Mouse (Mus musculus) heart, postnatal 0 days (tissue): ENCODE measurements at regions not wholly inside any gene's neighbourhood (a gene's known extent, or its start where the extent isn't known, plus 50 kb on each side); places are given as distances from the start of the nearest gene placed in this dataset.

Source experiments
- ATAC-seq: fragments of 200-750 bp; cut with Nextera tagmentation; 2 replicates; pipeline ENCODE4 v1.8.0; 2017; ENCODE audit warnings: low read depth, moderate number of reproducible peaks, moderate library complexity; ENCODE audit not compliant: insufficient read depth
- DNase-seq: peaks from one replicate; pipeline ENCODE4 v3.0.0-alpha.2; 2016; ENCODE audit warnings: low spot score
- H3K27ac ChIP-seq: fragments of 300-500 bp; sonication (generic); 2 replicates; pipeline ENCODE4 v1.5.1; 2014; ENCODE audit warnings: low read depth, mild to moderate bottlenecking
- H3K27me3 ChIP-seq: fragments of 300-500 bp; sonication (generic); 2 replicates; pipeline ENCODE4 v1.6.1; 2014; ENCODE audit warnings: low read length, mixed read lengths; ENCODE audit not compliant: control insufficient read depth, insufficient read depth
- H3K36me3 ChIP-seq: fragments of 300-500 bp; sonication (generic); replicated peaks from 2 replicates; pipeline ENCODE4 v1.6.1; 2014; ENCODE audit warnings: low read length, mixed read lengths; ENCODE audit not compliant: control insufficient read depth, insufficient read depth
- H3K4me1 ChIP-seq: fragments of 300-500 bp; sonication (generic); 2 replicates; pipeline ENCODE4 v1.6.1; 2014; ENCODE audit warnings: antibody characterized with exemption; ENCODE audit not compliant: control insufficient read depth, insufficient read depth
- H3K4me2 ChIP-seq: fragments of 300-500 bp; sonication (generic); 2 replicates; pipeline ENCODE4 v1.6.1; 2014; ENCODE audit warnings: low read depth, mild to moderate bottlenecking, low read length, moderate library complexity
- H3K4me3 ChIP-seq: fragments of 300-500 bp; sonication (generic); 2 replicates; pipeline ENCODE4 v1.5.1; 2014; ENCODE audit warnings: low read depth, low read length
- H3K9ac ChIP-seq: fragments of 300-500 bp; sonication (generic); replicated peaks from 2 replicates; pipeline ENCODE4 v1.6.1; 2014; ENCODE audit warnings: low read depth, low read length, mixed read lengths
- H3K9me3 ChIP-seq: fragments of 300-500 bp; sonication (generic); replicated peaks from 2 replicates; pipeline ENCODE4 v1.6.1; 2016; ENCODE audit warnings: low read length; ENCODE audit not compliant: control insufficient read depth
- CTCF ChIP-seq: IDR thresholded peaks from 2 replicates; pipeline ENCODE4 v1.5.1; 2016; ENCODE audit warnings: antibody characterized with exemption, control low read depth, low read depth
- EP300 ChIP-seq: IDR thresholded peaks from 2 replicates; pipeline ENCODE4 v1.6.1; 2016; ENCODE audit warnings: antibody characterized with exemption, low read depth
- WGBS: fragments of 180-500 bp; shearing (Covaris S2); extraction: QIAGEN DNeasy Blood & Tissue Kit; methylation state at CpG from one replicate; pipeline ENCODE4 v1.1.7; 2014; 5-methylcytosine and 5-hydroxymethylcytosine counted together

GRCm38 (mm10) chr13:103513825-103514224, 179.5 kb upstream of the Mast4 start:
- H3K9me3 ChIP-seq: 0 out of 2 replicates have a peak, but pooled peaks cover 9% of the 10 kb centered on the region
- DNase-seq (no peak), ATAC-seq (no peak)
- no peak for TF ChIP-seq EP300
- no peak for TF ChIP-seq CTCF
- no peak overlapping the region for H3K4me2 ChIP-seq
- no peak overlapping the region for H3K9ac ChIP-seq
- no peaks in the 10 kb centered on the region for H3K27me3 ChIP-seq
- 71% methylated on average over 1 of the region's 1 CpGs for WGBS
- H3K27ac ChIP-seq: no peak overlapping the region
- H3K4me1 ChIP-seq: no peaks in the 10 kb centered on the region
- no peak overlapping the region for H3K4me3 ChIP-seq
- H3K36me3 ChIP-seq: no peaks in the 10 kb centered on the region

- whole genome bisulfite sequencing: 88% methylated on average over 7 of the region's 7 CpGs
- H3K4me3 ChIP-seq: no peak overlapping the region
- H3K9me3 ChIP-seq: 0 out of 2 replicates have a peak, but pooled peaks cover 9% of the 10 kb centered on the region
- H3K4me1 ChIP-seq: no peaks in the 10 kb centered on the region
- H3K36me3 ChIP-seq: no peaks in the 10 kb centered on the region
- no peak overlapping the region for H3K9ac ChIP-seq
- H3K27ac ChIP-seq: no peak overlapping the region
- DNase-seq (no peak), ATAC-seq (no peak)
- TF ChIP-seq EP300: no peak
- TF ChIP-seq CTCF: no peak
- H3K27me3 ChIP-seq: no peaks in the 10 kb centered on the region
- no peak overlapping the region for H3K4me2 ChIP-seq
These were observed 178.2 kb upstream of the Mast4 start for GRCm38 (mm10) chr13:103512476-103512875.

- ATAC-seq: no peak
- Histone ChIP-seq H3K27ac (no peak overlapping the region), H3K36me3 (no peaks in the 10 kb centered on the region), H3K27me3 (no peaks in the 10 kb centered on the region), H3K4me1 (no peaks in the 10 kb centered on the region), H3K9me3 (0 out of 2 replicates have a peak, but pooled peaks cover 7% of the 10 kb centered on the region), H3K4me3 (no peak overlapping the region), H3K4me2 (no peak overlapping the region), H3K9ac (no peak overlapping the region)
- no peak for DNase-seq
- TF ChIP-seq EP300 (no peak), CTCF (no peak)
- WGBS: 71% methylated on average over 7 of the region's 7 CpGs
These were observed 170.7 kb upstream of the Mast4 start for GRCm38 (mm10) chr13:103504987-103505386.

- H3K4me3 ChIP-seq: no peak overlapping the region
- H3K27ac ChIP-seq: peak overlapping the region; percentile 51
- peak; percentile 93 for ATAC-seq
- H3K36me3 ChIP-seq: no peaks in the 10 kb centered on the region
- peaks cover 13% of the 10 kb centered on the region for H3K4me1 ChIP-seq
- no peaks in the 10 kb centered on the region for H3K9me3 ChIP-seq
- TF ChIP-seq EP300: no peak; the same call in 1 of the 2 replicates
- TF ChIP-seq CTCF: no peak
- H3K4me2 ChIP-seq: peak overlapping the region; percentile 43
- no peaks in the 10 kb centered on the region for H3K27me3 ChIP-seq
- WGBS: 11% methylated on average over 8 of the region's 8 CpGs
- H3K9ac ChIP-seq: no peak overlapping the region
- peak; percentile 72 for DNase-seq
These were observed 165.1 kb upstream of the Mast4 start for GRCm38 (mm10) chr13:103499376-103499775.

- 20% methylated on average over 9 of the region's 9 CpGs for WGBS
- H3K27ac ChIP-seq: peak overlapping the region; percentile 70; the same call in 1 of the 2 replicates
- DNase-seq (peak; percentile 73), ATAC-seq (peak; percentile 82)
- no peaks in the 10 kb centered on the region for H3K36me3 ChIP-seq
- no peak for TF ChIP-seq CTCF
- no peak for TF ChIP-seq EP300
- peaks cover 18% of the 10 kb centered on the region for H3K4me1 ChIP-seq
- H3K4me3 ChIP-seq: no peak overlapping the region
- no peak overlapping the region for H3K9ac ChIP-seq
- no peak overlapping the region for H3K4me2 ChIP-seq
- no peaks in the 10 kb centered on the region for H3K9me3 ChIP-seq
- H3K27me3 ChIP-seq: no peaks in the 10 kb centered on the region
These were observed 160.1 kb upstream of the Mast4 start for GRCm38 (mm10) chr13:103494371-103494770.

GRCm38 (mm10) chr13:103493567-103493966, 159.3 kb upstream of the Mast4 start:
- H3K36me3 ChIP-seq: no peaks in the 10 kb centered on the region
- H3K9ac ChIP-seq: no peak overlapping the region
- H3K27ac ChIP-seq: 0 out of 2 replicates have a peak overlapping the region, but pooled peaks have one; percentile 70
- peak; percentile 33; the same call in 1 of the 2 replicates for ATAC-seq
- no peaks in the 10 kb centered on the region for H3K9me3 ChIP-seq
- peaks cover 10% of the 10 kb centered on the region for H3K4me1 ChIP-seq
- 18% methylated on average over 7 of the region's 7 CpGs for WGBS
- no peak overlapping the region for H3K4me3 ChIP-seq
- no peak overlapping the region for H3K4me2 ChIP-seq
- TF ChIP-seq EP300 (no peak), CTCF (no peak)
- DNase-seq: peak; percentile 29
- H3K27me3 ChIP-seq: no peaks in the 10 kb centered on the region
